Mouse (Mus musculus) urinary bladder, adult 2 months (tissue): ENCODE data around the gene BC024978. TPM values are rescaled to one million over a fixed set of nuclear protein-coding genes. Genes with fewer than 3 reads are reported as not detected.

Experiments
- DNase-seq: peaks from one replicate; pipeline ENCODE4 v3.0.0; 2022; ENCODE audit warnings: low spot score
- polyA plus RNA-seq: library from polyadenylated mRNA; depleted of rRNA; stranded (reverse); fragments of >200 nt; gene quantifications from 2 replicates; pipeline ENCODE4 v1.2.3, GENCODE M21; 2012; rRNA removed

The BC024978 gene
- polyA plus RNA-seq, 1 experiment: 12.0 TPM

DNA sequence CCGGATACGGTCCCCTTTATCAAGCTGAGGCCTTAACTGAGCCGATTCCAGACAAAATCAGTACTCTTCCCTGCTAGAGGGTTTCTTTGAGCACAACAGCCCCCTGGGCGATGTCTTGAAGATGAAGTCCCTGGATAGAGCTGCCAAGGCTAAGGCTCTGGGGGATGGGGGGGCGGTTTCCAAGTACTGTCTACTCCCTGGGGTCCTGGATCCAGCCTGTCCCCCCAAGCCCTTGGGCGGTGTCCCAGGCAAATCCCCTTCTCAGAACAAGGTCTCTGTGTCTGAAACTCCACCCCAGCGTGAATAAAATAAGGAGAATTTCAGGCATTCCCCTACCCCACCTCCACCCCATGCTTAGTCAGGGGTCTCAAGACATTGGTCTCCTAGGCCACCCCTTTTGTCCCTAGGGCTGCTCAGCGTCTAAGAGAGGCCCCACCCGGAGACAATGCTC is 63.7 kb downstream of the BC024978 start:
- DNase-seq: no peak

DNA sequence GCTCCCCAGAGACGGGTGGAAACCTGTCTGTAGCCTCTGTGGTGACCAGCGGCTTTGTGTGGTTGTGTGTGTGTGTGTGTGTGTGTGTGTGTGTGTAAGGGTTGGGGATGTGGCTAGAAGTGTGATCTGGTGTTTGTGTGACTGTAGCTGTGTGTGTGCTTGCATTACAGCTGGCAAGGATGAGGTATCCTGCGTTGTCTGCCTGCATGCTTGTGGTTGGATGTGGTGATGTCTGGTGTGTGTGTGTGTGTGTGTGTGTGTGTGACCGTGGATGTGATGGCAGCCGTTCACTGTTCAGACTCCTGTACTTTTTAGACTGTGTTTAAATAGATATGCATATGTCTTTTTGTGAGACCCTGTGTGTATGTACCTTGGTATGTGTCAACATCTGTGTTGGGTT is 64.2 kb downstream of the BC024978 start:
- DNase-seq: no peak

Other genes starting within 250 kb of the BC024978 start
- not detected in 2 replicates for gene Cyp2a12, start 166.7 kb upstream of the BC024978 start, polyA plus RNA-seq
- gene Cyp2f2, start 75.9 kb upstream of the BC024978 start, polyA plus RNA-seq: 30.4 and 47.4 TPM in 2 replicates
- gene Cyp2t4, start 42.1 kb upstream of the BC024978 start, polyA plus RNA-seq: not detected in 2 replicates
- 64.2 and 67.5 TPM in 2 replicates for gene Egln2, start 29.0 kb upstream of the BC024978 start, polyA plus RNA-seq
- 69.2 and 85.6 TPM in 2 replicates for gene Rab4b, start 16.9 kb upstream of the BC024978 start, polyA plus RNA-seq
- gene Gm21983, start 14.7 kb upstream of the BC024978 start, polyA plus RNA-seq: not detected in 2 replicates
- 0.23 and 0.47 TPM in 2 replicates for gene Mia, start 14.6 kb upstream of the BC024978 start, polyA plus RNA-seq
- 114 and 140 TPM in 2 replicates for gene Snrpa, start 490 bp downstream of the BC024978 start, polyA plus RNA-seq
- 9.9 and 11.6 TPM in 2 replicates for gene Itpkc, start 32.9 kb downstream of the BC024978 start, polyA plus RNA-seq
- 20.4 and 20.7 TPM in 2 replicates for gene Coq8b, start 37.2 kb downstream of the BC024978 start, polyA plus RNA-seq
- gene Numbl, start 62.7 kb downstream of the BC024978 start, polyA plus RNA-seq: 44.1 and 47.3 TPM in 2 replicates
- gene Ltbp4, start 141.9 kb downstream of the BC024978 start, polyA plus RNA-seq: 176 and 335 TPM in 2 replicates
- 39.4 and 46.5 TPM in 2 replicates for gene Shkbp1, start 160.2 kb downstream of the BC024978 start, polyA plus RNA-seq
- gene Gm20479, start 161.6 kb downstream of the BC024978 start, polyA plus RNA-seq: 0.43 and 0.67 TPM in 2 replicates